Mouse (Mus musculus) right cerebral cortex, postnatal 36 days (tissue): ENCODE results near the gene Mier2.

Experiments
- DNase-seq, 2 experiments: peaks; one replicate each; pipeline ENCODE4 v3.0.0; 2022; ENCODE audit warnings: low spot score in 2 of 2, mixed read lengths in 1 of 2

Gene Mier2

GRCm38 (mm10) chr10:79540746-79541145 lies 14.3 kb downstream of the Mier2 start:
- DNase-seq = no peak

- no peak for DNase-seq
Observed at GRCm38 (mm10) chr10:79539701-79540495, 15.1 kb downstream of the Mier2 start.

GRCm38 (mm10) chr10:79538873-79539272 lies 16.1 kb downstream of the Mier2 start:
- no peak for DNase-seq

- no peak for DNase-seq
Observed at GRCm38 (mm10) chr10:79538323-79538722, 16.7 kb downstream of the Mier2 start.

- no peak for DNase-seq
Observed at GRCm38 (mm10) chr10:79537781-79538180, 17.2 kb downstream of the Mier2 start.

GRCm38 (mm10) chr10:79537271-79537670 lies 17.7 kb downstream of the Mier2 start:
- no peak for DNase-seq

GRCm38 (mm10) chr10:79536461-79537080 lies 18.4 kb downstream of the Mier2 start:
- no peak for DNase-seq

GRCm38 (mm10) chr10:79535431-79535830 lies 19.6 kb downstream of the Mier2 start:
- no peak for DNase-seq

GRCm38 (mm10) chr10:79534426-79534825 lies 20.6 kb downstream of the Mier2 start:
- DNase-seq = no peak

GRCm38 (mm10) chr10:79533126-79533911 lies 21.7 kb downstream of the Mier2 start, which contains the start of gene Plpp2:
Gene Plpp2 (minus strand): TSS chr10:79533796.
- DNase-seq = no peak

GRCm38 (mm10) chr10:79532678-79533077 lies 22.3 kb downstream of the Mier2 start:
- DNase-seq = no peak

- DNase-seq = no peak
Observed at GRCm38 (mm10) chr10:79531593-79531992, 23.4 kb downstream of the Mier2 start.

- DNase-seq = no peak
Observed at GRCm38 (mm10) chr10:79530721-79531120, 24.3 kb downstream of the Mier2 start.

- no peak for DNase-seq
Observed at GRCm38 (mm10) chr10:79530241-79530640, 24.8 kb downstream of the Mier2 start.

GRCm38 (mm10) chr10:79528081-79528480 lies 26.9 kb downstream of the Mier2 start:
- DNase-seq = no peak

GRCm38 (mm10) chr10:79527453-79527845 lies 27.6 kb downstream of the Mier2 start:
- DNase-seq = no peak

GRCm38 (mm10) chr10:79526661-79527452 lies 28.1 kb downstream of the Mier2 start:
- DNase-seq = no peak

- no peak for DNase-seq
Observed at GRCm38 (mm10) chr10:79525456-79526325, 29.3 kb downstream of the Mier2 start.

GRCm38 (mm10) chr10:79524433-79524832 lies 30.6 kb downstream of the Mier2 start:
- no peak for DNase-seq

GRCm38 (mm10) chr10:79506709-79507108 lies 48.3 kb downstream of the Mier2 start:
- no peak for DNase-seq
